Mouse (Mus musculus) MN1 (cell line): Measurements from ENCODE around the gene Iqcg.

Experiments used
- DNase-seq: peaks from one replicate; pipeline ENCODE4 v3.0.0-alpha.2; 2016; ENCODE audit warnings: low spot score

Gene Iqcg

DNA sequence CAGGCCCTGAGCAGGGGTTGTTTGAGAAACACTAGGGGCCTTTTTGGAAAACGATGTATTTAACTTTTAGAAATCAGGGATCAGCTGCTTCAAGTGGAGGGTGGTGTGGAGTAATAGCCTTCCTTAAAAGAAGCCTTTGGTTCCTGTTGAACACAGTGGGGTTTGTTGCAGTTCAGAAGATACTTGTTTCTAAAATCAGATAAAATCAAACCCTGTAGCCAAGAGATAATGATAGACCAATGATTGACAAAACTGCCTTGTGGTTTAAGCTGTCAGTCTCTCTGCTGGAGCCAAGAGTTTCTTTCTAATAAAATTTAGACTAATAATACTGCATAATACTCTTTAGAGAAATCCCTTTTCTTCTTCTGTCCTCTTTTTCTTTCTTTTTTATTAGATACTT is 75.8 kb downstream of the Iqcg start:
- no peak for DNase-seq

DNA sequence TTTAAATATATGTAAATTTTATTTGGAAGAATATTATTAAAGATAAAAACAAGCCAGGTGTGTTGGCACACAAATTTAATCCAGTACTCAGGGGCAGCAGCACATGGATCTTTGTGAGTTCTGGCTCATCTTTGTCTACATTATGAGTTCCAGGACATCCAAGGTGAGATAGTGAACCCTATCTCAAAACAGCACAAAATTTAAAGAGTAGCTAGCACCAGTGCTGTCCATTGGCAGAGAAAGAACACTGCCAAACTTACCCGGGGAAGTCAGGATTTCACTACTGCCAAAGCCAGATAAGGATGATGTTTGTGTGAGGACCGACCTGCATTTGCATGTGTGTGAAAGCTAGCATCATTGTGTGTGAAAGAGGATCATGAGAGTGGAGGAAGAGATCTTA is 83.0 kb downstream of the Iqcg start:
- no peak for DNase-seq

DNA sequence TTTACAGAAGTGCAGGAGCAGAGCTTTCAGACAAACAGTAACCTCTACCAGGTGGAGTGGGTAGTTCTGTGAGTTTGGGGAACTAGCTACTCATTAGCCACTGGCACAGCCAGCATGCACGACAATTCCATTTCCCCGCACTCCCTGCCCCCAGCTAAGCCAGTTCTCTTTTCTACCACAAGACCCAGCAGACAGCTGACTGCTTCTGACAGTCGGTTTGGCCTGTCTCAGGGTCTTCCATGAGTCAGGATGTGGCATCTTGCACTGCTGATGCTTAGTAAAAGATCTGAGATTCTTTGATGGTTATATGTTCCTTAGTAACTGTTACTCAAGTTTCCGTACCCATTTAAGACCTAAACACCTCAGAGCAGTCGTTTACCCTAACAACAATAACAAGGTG is 83.5 kb downstream of the Iqcg start:
- DNase-seq = no peak
